Mouse (Mus musculus): ENCODE data around the gene Slco1b2. TPM values are rescaled to one million over a fixed set of nuclear protein-coding genes. Genes with fewer than 3 reads are reported as not detected.

Slco1b2 gene
- polyA plus RNA-seq, 1 experiment from 2014 or later, result not detected

DNA sequence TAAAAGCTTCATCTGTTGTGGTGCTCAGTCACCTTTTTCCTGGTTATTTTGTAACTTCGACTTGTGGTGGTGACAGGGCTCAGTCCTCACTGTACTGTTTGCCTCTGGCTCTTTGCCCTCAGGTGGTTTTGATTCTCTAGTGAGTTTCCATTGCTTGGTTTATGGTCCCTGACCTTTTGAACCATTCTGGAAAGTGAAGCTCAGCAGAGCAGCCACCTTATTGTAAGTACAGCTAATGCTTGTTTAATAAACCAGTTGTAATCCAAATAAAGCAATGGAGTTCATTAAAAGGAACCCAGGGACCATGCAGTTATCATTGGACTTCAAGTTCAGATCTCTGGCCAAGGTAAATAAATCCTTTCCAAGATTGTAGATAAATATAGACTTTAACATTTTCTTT is 11.3 kb downstream of the Slco1b2 start:
- Histone ChIP-seq H3K4me3 (replicated peaks) (no peak overlapping the region), H3K9me3 (replicated peaks) (no peaks in the 10 kb centered on the region), H3K36me3 (no peaks in the 10 kb centered on the region), H3K9ac (no peak overlapping the region), H3K27me3 (no peaks in the 10 kb centered on the region), H3K4me2 (replicated peaks) (no peak overlapping the region), H3K4me1 (no peaks in the 10 kb centered on the region), H3K27ac (replicated peaks) (no peak overlapping the region)
- 38% methylated on average over 1 of the region's 1 CpGs for WGBS
- no peak for ATAC-seq (ENCODE audit: insufficient number of reproducible peaks, low FRiP score, low TSS enrichment, low read depth)

DNA sequence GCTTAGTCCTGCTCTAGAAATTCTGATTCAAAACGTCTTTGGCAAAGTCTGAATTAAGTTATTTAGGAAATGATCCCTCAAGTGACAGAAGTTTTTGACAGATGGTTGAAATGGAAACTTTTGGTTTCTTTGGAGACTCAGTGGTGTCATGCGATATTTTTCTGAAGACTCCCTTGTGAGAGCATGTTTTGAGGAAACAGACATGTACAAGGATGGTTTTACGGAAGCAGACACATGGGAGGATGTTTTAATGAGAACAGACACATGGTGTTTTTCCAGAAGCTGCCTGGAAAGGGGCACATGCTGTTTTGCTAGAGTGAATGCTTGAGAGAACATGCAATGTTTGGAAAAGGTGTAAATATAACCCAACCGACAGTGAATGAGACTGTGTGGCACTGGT is 57.7 kb downstream of the Slco1b2 start:
- Histone ChIP-seq H3K27me3 (no peaks in the 10 kb centered on the region), H3K9me3 (replicated peaks) (no peaks in the 10 kb centered on the region), H3K4me1 (no peaks in the 10 kb centered on the region), H3K9ac (no peak overlapping the region), H3K4me3 (replicated peaks) (no peak overlapping the region), H3K36me3 (no peaks in the 10 kb centered on the region), H3K27ac (replicated peaks) (no peak overlapping the region), H3K4me2 (replicated peaks) (no peak overlapping the region)
- ATAC-seq (ENCODE audit: insufficient number of reproducible peaks, low FRiP score, low TSS enrichment, low read depth), result no peak
- WGBS, result 47% methylated on average over 4 of the region's 4 CpGs

DNA sequence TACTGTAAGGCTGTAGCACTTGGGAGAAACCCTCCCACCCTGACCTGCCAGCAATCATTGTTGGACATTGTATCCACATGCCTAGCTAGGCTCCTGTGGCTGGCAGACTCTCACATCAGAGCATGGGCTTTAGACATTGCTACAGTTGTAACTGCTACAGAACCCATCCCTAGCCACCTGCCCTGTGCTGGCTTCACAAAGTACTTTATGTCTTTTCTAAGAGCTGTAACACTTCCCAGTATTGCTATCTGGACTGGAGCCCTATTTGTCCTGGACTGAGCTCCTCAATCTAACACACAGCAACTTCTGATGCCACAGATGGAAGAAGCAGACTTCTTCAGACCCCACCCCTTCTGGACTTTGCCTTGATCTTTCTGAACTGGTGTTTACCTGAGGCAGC is 61.9 kb downstream of the Slco1b2 start:
- H3K4me2 ChIP-seq (replicated peaks), result no peak overlapping the region
- H3K4me1 ChIP-seq, result no peaks in the 10 kb centered on the region
- ATAC-seq (ENCODE audit: insufficient number of reproducible peaks, low FRiP score, low TSS enrichment, low read depth), result no peak
- H3K27me3 ChIP-seq, result no peaks in the 10 kb centered on the region
- no peak overlapping the region for H3K4me3 ChIP-seq (replicated peaks)
- no peak overlapping the region for H3K27ac ChIP-seq (replicated peaks)
- H3K9ac ChIP-seq, result no peak overlapping the region
- H3K9me3 ChIP-seq (replicated peaks), result no peaks in the 10 kb centered on the region
- H3K36me3 ChIP-seq, result no peaks in the 10 kb centered on the region

Other genes with a start within 250 kb of the Slco1b2 start
- 0.20 and 0.39 TPM in 2 replicates for gene Slco1c1, start 105.2 kb upstream of the Slco1b2 start, polyA plus RNA-seq (2015; fragmentation: Nextera tagmentation; extraction: Ambion mirVana)
- gene Gm5724, start 144.3 kb downstream of the Slco1b2 start, polyA plus RNA-seq (2015; fragmentation: Nextera tagmentation; extraction: Ambion mirVana), result 0.33 and 0.48 TPM in 2 replicates
- 0.23 TPM in 1 of 2 replicates, not detected in the other for gene Slco1a4, start 226.7 kb downstream of the Slco1b2 start, polyA plus RNA-seq (2015; fragmentation: Nextera tagmentation; extraction: Ambion mirVana)